Mouse (Mus musculus): ENCODE measurements at regions not wholly inside any gene's neighbourhood (a gene's known extent, or its start where the extent isn't known, plus 50 kb on each side); places are given as distances from the start of the nearest gene placed in this dataset.

DNA sequence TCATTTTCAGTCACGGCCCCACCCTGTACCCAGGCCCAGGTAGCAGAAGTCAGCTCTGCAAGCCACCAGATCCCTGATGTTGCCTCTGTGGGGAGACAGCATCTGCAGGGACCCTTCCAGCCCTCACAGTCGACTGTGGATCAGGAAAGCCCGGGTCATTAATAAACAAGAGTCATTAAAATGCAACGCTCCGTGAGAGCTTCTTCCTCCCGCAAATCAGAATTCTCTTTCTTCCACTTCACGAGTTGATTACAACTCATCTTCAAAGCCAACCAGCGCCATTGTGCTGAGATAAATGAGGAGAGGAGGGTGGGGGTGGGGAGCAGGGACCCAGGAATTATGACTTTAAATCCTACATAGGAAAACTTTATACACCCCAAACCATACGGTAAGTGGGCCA, 54.9 kb upstream of the Zfp64 start:
- no peaks in the 10 kb centered on the region for H3K4me1 ChIP-seq (ENCODE audit: control insufficient read depth in 1 of 2, insufficient read depth in 2 of 2)
- no peak overlapping the region for H3K9ac ChIP-seq (ENCODE audit: insufficient read depth, low read depth)
- dilution Hi-C loops (cut with MboI; ENCODE audit: extremely low pct_ligation_motif_present, extremely low pct_unique_long_range_greater_than_20kb, low sequenced_read_pairs) (no loop called here), in situ Hi-C loops (cut with MboI; ENCODE audit: low pct_ligation_motif_present, low pct_unique_long_range_greater_than_20kb, low sequenced_read_pairs) (no loop called here)
- no peak overlapping the region for H3K4me2 ChIP-seq (ENCODE audit: insufficient read depth, low read depth, poor library complexity, severe bottlenecking)
- H3K9me3 ChIP-seq (replicated peaks; ENCODE audit: low read length): peaks cover 57% of the 10 kb centered on the region
- no peak overlapping the region for H3K27ac ChIP-seq (ENCODE audit: insufficient read depth, low read depth)
- H3K4me3 ChIP-seq (replicated peaks in 1 of 3; ENCODE audit: low read depth in 2 of 3, low read length in 2 of 3, poor library complexity in 1 of 3): no peak overlapping the region
- H3K36me3 ChIP-seq (replicated peaks in 1 of 2; ENCODE audit: control insufficient read depth in 1 of 2, insufficient read depth in 1 of 2, low read length in 1 of 2): no peaks in the 10 kb centered on the region
- no peak for DNase-seq (ENCODE audit: extremely low read depth)
- TF ChIP-seq NELFE (IDR thresholded peaks at IDR 0.05; ENCODE audit: low read depth, low read length): no peak
- TF ChIP-seq HCFC1 (IDR thresholded peaks at IDR 0.05; ENCODE audit: low read depth, low read length): no peak
- TF ChIP-seq JUN (IDR thresholded peaks at IDR 0.05; ENCODE audit: insufficient read depth, low read depth, low read length): no peak
- no peak for TF ChIP-seq UBTF (IDR thresholded peaks at IDR 0.05; ENCODE audit: low read depth, low read length)
- no peak for TF ChIP-seq CTCF (conservative IDR thresholded peaks at IDR 0.05 in 1 of 2, IDR thresholded peaks at IDR 0.05 in 1 of 2; ENCODE audit: low read depth in 2 of 2, low read length in 2 of 2)
- TF ChIP-seq MYC (IDR thresholded peaks at IDR 0.05; ENCODE audit: low read depth, low read length): no peak
- no peak for TF ChIP-seq CHD2 (IDR thresholded peaks at IDR 0.05; ENCODE audit: low read length)
- no peak for TF ChIP-seq SIN3A (IDR thresholded peaks at IDR 0.05; ENCODE audit: low read length)
- no peak for TF ChIP-seq ETS1 (conservative IDR thresholded peaks at IDR 0.05; ENCODE audit: low read depth, low read length)
- TF ChIP-seq RAD21 (IDR thresholded peaks at IDR 0.05; ENCODE audit: low read depth, low read length): no peak
- no peak for TF ChIP-seq MAX (IDR thresholded peaks at IDR 0.05; ENCODE audit: low read length)
- no peak for TF ChIP-seq MAZ (IDR thresholded peaks at IDR 0.05; ENCODE audit: low read depth, low read length)
- TF ChIP-seq TBP (conservative IDR thresholded peaks at IDR 0.05; ENCODE audit: low read depth, low read length): no peak
- TF ChIP-seq POLR2AphosphoS2 (IDR thresholded peaks at IDR 0.05; ENCODE audit: low read depth, low read length): no peak
- TF ChIP-seq CHD1 (IDR thresholded peaks at IDR 0.05; ENCODE audit: low read depth, low read length): no peak
- no peak for TF ChIP-seq ZC3H11A (IDR thresholded peaks at IDR 0.05; ENCODE audit: low read depth, low read length)
- TF ChIP-seq BHLHE40 (IDR thresholded peaks at IDR 0.05; ENCODE audit: low read depth, low read length): no peak
- no peak for TF ChIP-seq ZNF384 (IDR thresholded peaks at IDR 0.05; ENCODE audit: low read depth, low read length)
- H3K27me3 ChIP-seq (replicated peaks): no peaks in the 10 kb centered on the region
- no peaks in the 10 kb centered on the region for H3K79me2 ChIP-seq (replicated peaks; ENCODE audit: control insufficient read depth, extremely low read depth, insufficient read depth, poor library complexity, severe bottlenecking)

DNA sequence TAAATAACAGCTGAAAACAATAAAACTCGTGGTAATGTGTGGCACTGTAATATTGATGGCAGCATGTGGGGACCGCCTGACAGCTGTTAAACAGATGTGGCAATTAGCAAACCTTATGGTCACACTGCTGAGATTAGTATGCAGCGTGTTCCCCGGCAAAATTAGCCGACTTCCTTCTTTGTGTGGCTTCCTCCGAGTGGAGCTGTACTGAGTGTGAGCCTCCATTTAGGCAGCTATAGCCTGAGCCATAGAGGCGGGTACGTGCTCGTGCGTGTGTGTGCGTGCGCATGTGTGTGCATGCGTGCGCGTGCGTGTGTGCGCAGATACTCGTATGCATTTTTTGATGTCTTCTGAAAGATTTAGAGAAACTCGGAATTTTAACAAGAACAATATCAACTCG, 53.4 kb upstream of the Zfp64 start:
- Histone ChIP-seq H3K4me1 (ENCODE audit: control insufficient read depth in 1 of 2, insufficient read depth in 2 of 2) (no peaks in the 10 kb centered on the region), H3K27ac (ENCODE audit: insufficient read depth, low read depth) (no peak overlapping the region), H3K27me3 (replicated peaks) (no peaks in the 10 kb centered on the region), H3K4me2 (ENCODE audit: insufficient read depth, low read depth, poor library complexity, severe bottlenecking) (no peak overlapping the region), H3K9ac (ENCODE audit: insufficient read depth, low read depth) (no peak overlapping the region), H3K4me3 (replicated peaks in 1 of 3; ENCODE audit: low read depth in 2 of 3, low read length in 2 of 3, poor library complexity in 1 of 3) (no peak overlapping the region), H3K79me2 (replicated peaks; ENCODE audit: control insufficient read depth, extremely low read depth, insufficient read depth, poor library complexity, severe bottlenecking) (no peaks in the 10 kb centered on the region), H3K9me3 (replicated peaks; ENCODE audit: low read length) (peaks cover 60% of the 10 kb centered on the region), H3K36me3 (replicated peaks in 1 of 2; ENCODE audit: control insufficient read depth in 1 of 2, insufficient read depth in 1 of 2, low read length in 1 of 2) (no peaks in the 10 kb centered on the region)
- TF ChIP-seq HCFC1 (IDR thresholded peaks at IDR 0.05; ENCODE audit: low read depth, low read length) (no peak), CHD1 (IDR thresholded peaks at IDR 0.05; ENCODE audit: low read depth, low read length) (no peak), NELFE (IDR thresholded peaks at IDR 0.05; ENCODE audit: low read depth, low read length) (no peak), TCF12 (IDR thresholded peaks at IDR 0.05; ENCODE audit: low read depth, low read length) (no peak), JUND (conservative IDR thresholded peaks at IDR 0.05; ENCODE audit: low read depth, low read length) (no peak), BHLHE40 (IDR thresholded peaks at IDR 0.05; ENCODE audit: low read depth, low read length) (no peak), MEF2A (IDR thresholded peaks at IDR 0.05; ENCODE audit: borderline replicate concordance, low read depth, low read length) (no peak)
- no peak for DNase-seq (ENCODE audit: extremely low read depth)
- dilution Hi-C loops (cut with MboI; ENCODE audit: extremely low pct_ligation_motif_present, extremely low pct_unique_long_range_greater_than_20kb, low sequenced_read_pairs): no loop called here
- in situ Hi-C loops (cut with MboI; ENCODE audit: low pct_ligation_motif_present, low pct_unique_long_range_greater_than_20kb, low sequenced_read_pairs): no loop called here

Data from CH12.LX (cell line).